Mouse (Mus musculus): ENCODE data around the gene Gm9736.
"Not testable (repeated sequence)": the region's sequence is repeated elsewhere in the genome, so short reads cannot be mapped to it uniquely, and the experiment has no call there.

Gm9736 gene

DNA sequence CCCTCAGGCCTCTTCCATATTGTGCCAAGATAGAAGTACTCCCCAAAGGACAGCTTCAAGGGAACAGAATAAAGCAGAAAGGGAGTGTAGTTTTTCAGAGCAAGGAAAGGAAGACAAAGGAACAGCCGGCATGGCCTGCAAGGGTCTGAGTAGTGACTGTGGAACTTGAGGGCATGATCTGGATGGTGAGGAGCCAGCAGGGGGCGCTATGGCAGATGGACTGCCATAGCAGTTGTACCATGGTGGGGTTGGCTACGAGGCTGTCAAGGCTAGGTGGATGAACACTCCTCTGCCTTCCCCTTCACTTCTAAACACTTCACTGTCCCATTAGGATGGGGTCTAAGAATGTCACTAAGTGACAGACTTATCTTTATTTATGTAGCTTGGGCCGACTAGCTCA is 21.9 kb downstream of the Gm9736 start:
- ATAC-seq (ENCODE audit: insufficient number of reproducible peaks, low FRiP score, low TSS enrichment), result no peak

DNA sequence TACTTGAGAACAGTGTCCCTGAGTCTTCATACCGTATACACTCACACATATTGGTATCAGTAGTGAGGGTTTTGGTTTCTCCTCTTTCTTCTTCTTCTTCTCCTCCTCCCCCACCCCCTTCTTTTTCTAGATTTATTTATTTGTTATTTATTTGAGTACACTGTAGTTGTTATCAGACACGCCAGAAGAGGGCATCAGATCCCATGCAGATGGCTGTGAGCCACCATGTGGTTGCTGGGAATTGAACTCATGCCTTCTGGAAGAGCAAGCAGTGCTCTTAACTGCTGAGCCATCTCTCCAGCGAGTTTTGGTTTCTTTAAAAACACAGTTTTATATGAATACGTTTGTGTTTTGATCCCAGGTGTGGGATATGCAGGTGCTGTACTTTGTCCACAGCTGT is 22.9 kb downstream of the Gm9736 start:
- no peak for ATAC-seq (ENCODE audit: insufficient number of reproducible peaks, low FRiP score, low TSS enrichment)

DNA sequence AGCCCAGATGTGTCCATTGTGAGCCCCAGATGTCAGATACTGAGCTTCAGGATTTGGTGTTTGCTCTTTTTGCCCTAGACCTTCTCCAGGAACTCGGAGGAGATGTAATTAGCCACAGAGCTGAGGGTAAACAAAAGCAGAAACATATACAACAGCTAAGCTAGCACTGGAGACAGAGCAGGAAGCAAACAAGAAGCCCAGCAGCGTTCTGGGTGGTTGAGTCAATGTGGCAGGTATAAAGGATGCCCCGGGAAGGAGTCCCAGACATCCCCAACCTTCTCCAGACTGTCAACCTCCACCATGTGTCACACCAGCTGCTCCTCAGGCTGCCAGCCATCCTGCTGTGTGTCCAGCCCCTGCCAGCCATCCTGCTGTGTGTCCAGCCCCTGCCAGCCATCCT is 25.0 kb downstream of the Gm9736 start, which contains the start of gene Gm10100:
Gm10100 (plus strand) TSS at position 301 of the 400 bp plus-strand sequence.
- ATAC-seq (ENCODE audit: insufficient number of reproducible peaks, low FRiP score, low TSS enrichment), result no peak

DNA sequence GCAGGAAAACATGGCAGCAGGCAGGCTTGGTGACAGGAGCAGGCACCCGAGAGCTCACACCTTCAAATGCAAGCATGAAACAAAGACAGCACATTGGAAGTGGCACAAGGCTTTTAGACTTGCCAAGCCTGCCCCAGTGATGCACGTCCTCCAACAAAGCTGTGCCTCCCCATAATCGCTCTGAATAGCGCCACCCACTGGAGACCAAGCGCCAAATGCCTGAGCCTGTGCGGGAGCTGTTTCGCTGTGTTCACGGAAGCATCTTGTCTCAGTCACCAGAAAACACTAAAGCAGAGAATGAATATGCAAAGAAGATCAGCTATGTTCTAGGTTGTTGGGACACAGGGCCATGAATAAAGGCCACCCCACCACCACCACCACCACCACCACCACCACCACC is 26.3 kb downstream of the Gm9736 start:
- no peak for ATAC-seq (ENCODE audit: insufficient number of reproducible peaks, low FRiP score, low TSS enrichment)

GRCm38 (mm10) chr10:77720299-77720698 is 30.9 kb downstream of the Gm9736 start, which contains the start of gene Krtap12-1:
Gene Krtap12-1 (plus strand): TSS chr10:77720599.
- not testable (repeated sequence) for ATAC-seq (ENCODE audit: insufficient number of reproducible peaks, low FRiP score, low TSS enrichment)

GRCm38 (mm10) chr10:77715507-77715906 is 35.6 kb downstream of the Gm9736 start, which contains the start of gene Gm10142:
Gene Gm10142 (plus strand): TSS chr10:77715807.
- ATAC-seq (ENCODE audit: insufficient number of reproducible peaks, low FRiP score, low TSS enrichment), result no peak

GRCm38 (mm10) chr10:77713734-77714133 is 37.4 kb downstream of the Gm9736 start:
- no peak for ATAC-seq (ENCODE audit: insufficient number of reproducible peaks, low FRiP score, low TSS enrichment)

DNA sequence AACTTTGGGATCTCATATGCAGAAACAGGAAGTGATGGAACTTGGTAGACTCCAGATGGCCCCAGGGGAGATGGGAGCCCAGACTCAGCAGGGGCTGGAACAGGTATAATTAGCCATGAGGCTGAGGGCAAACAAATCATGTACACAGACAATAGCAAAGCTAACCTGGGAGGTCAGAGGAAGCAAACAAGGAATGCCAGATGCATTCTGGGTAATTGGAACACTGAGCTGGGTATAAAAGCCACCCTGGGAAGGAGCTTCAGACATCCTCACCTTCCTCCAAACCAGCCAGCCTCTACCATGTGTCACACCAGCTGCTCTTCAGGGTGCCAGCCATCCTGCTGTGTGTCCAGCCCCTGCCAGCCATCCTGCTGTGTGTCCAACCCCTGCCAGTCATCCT is 40.0 kb downstream of the Gm9736 start, which contains the start of gene Gm10024:
Gm10024 (plus strand) TSS at position 301 of the 400 bp plus-strand sequence.
- not testable (repeated sequence) for ATAC-seq (ENCODE audit: insufficient number of reproducible peaks, low FRiP score, low TSS enrichment)

DNA sequence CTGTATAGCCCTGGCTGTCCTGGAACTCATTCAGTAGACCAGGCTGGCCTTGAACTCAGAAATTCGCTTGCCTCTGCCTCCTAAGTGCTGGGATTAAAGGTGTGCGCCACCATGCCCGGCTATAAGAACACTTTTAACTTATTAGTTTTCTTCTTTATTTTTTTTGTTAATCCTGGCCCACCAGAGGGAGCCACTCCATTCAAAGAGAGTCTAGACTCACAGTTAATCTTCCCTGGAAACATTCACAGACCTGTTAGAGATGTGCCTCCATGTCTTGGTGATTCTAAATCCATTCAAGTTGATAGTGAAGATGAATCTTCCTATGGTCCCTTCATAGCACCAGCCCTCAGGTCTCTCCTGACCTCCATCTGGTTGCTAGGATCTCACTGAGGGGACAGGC is 41.3 kb downstream of the Gm9736 start:
- no peak for ATAC-seq (ENCODE audit: insufficient number of reproducible peaks, low FRiP score, low TSS enrichment)

DNA sequence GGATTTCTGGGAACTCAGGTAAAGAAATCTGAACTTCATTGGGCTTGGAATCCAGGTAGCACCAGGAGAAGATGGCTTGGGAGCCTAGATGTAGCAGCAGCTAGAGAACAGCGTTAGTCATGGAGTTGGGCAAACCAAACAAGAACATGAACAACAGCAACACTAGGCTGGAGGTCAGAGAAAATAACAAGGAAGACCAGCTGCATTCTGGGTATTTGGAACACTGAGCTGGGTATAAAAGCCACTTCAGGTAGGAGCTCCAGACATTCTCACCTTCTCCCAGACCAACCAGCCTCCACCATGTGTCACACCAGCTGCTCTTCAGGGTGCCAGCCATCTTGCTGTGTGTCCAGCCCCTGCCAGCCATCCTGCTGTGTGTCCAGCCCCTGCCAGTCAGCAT is 44.8 kb downstream of the Gm9736 start, which contains the start of gene Gm10272:
Gm10272 (plus strand) TSS at position 301 of the 400 bp plus-strand sequence.
- no peak for ATAC-seq (ENCODE audit: insufficient number of reproducible peaks, low FRiP score, low TSS enrichment)
